Mouse (Mus musculus): ENCODE measurements around the gene Magea8. TPM values are rescaled to one million over a fixed set of nuclear protein-coding genes. Genes with fewer than 3 reads are reported as not detected.
"Not testable (repeated sequence)": the region's sequence is repeated elsewhere in the genome, so short reads cannot be mapped to it uniquely, and the experiment has no call there.

Gene Magea8
- total RNA-seq (2014; rRNA removed) (not detected in 2 replicates), polyA plus RNA-seq (2015; fragmentation: Nextera tagmentation; extraction: Ambion mirVana) (not detected in 2 replicates)

DNA sequence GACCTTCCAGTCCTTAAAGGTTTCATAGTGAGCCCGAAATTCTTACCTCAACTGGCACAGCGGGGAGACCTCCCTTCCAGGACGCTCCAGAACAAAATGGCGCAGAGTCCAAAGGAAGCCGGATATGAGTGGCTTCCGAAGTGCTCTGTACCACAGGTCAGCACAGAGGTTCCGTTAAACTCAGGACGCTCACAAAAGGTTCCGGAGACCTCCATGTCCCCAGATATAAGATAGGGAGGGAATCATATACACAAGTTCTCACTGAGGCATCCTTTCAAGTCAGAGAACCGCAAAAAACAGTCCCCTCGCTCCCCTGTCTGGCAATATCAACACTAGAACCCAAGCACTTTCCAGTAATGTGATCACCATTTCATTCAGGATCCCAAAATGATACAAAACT lies at the start of gene Magea8:
Magea8 (minus strand) TSS at position 101 of the 400 bp plus-strand sequence.
- DNase-seq; H3K9me3 ChIP-seq (ENCODE audit: low read length); H3K9ac ChIP-seq; ATAC-seq; H3K27ac ChIP-seq (ENCODE audit: low read depth, low read length); H3K4me1 ChIP-seq (ENCODE audit: insufficient read depth); H3K4me2 ChIP-seq (ENCODE audit: low read depth); H3K27me3 ChIP-seq (ENCODE audit: insufficient read depth, low read length); H3K4me3 ChIP-seq (ENCODE audit: low read depth, low read length); H3K36me3 ChIP-seq (ENCODE audit: insufficient read depth): not testable (repeated sequence)
- 88% methylated on average over 11 of the region's 11 CpGs for WGBS

GRCm38 (mm10) chrX:154949405-154949804 lies 46.2 kb downstream of the Magea8 start, which contains the start of gene Magea3:
Gene Magea3, minus strand, starts transcription at chrX:154949505.
- not testable (repeated sequence) for H3K4me1 ChIP-seq (ENCODE audit: insufficient read depth); H3K36me3 ChIP-seq (ENCODE audit: insufficient read depth); H3K9me3 ChIP-seq (ENCODE audit: low read length); H3K27ac ChIP-seq (ENCODE audit: low read depth, low read length); H3K27me3 ChIP-seq (ENCODE audit: insufficient read depth, low read length); DNase-seq; H3K4me3 ChIP-seq (ENCODE audit: low read depth, low read length); ATAC-seq; H3K4me2 ChIP-seq (ENCODE audit: low read depth); H3K9ac ChIP-seq
- 31% methylated on average over 1 of the region's 1 CpGs for WGBS

- H3K27ac ChIP-seq (ENCODE audit: low read depth, low read length); H3K9ac ChIP-seq; H3K9me3 ChIP-seq (ENCODE audit: low read length); ATAC-seq; H3K4me3 ChIP-seq (ENCODE audit: low read depth, low read length); H3K27me3 ChIP-seq (ENCODE audit: insufficient read depth, low read length); H3K36me3 ChIP-seq (ENCODE audit: insufficient read depth); H3K4me2 ChIP-seq (ENCODE audit: low read depth); H3K4me1 ChIP-seq (ENCODE audit: insufficient read depth); DNase-seq: not testable (repeated sequence)
- 51% methylated on average over 1 of the region's 1 CpGs for WGBS
These were observed 59.8 kb downstream of the Magea8 start, which contains the start of gene Magea6 for GRCm38 (mm10) chrX:154935887-154936286. Gene Magea6, minus strand, starts transcription at chrX:154935987.

Other genes starting within 250 kb of the Magea8 start
- not detected in 2 replicates for gene Cldn34b1, start 105.6 kb downstream of the Magea8 start, total RNA-seq (2014; rRNA removed)
- not detected in 2 replicates for gene Cldn34b1, start 105.6 kb downstream of the Magea8 start, polyA plus RNA-seq (2015; fragmentation: Nextera tagmentation; extraction: Ambion mirVana)
- gene Magea6, start 59.9 kb downstream of the Magea8 start, total RNA-seq (2014; rRNA removed): not detected in 2 replicates
- not detected in 2 replicates for gene Magea6, start 59.9 kb downstream of the Magea8 start, polyA plus RNA-seq (2015; fragmentation: Nextera tagmentation; extraction: Ambion mirVana)
- gene Magea3, start 46.3 kb downstream of the Magea8 start, total RNA-seq (2014; rRNA removed): not detected in 2 replicates
- gene Magea3, start 46.3 kb downstream of the Magea8 start, polyA plus RNA-seq (2015; fragmentation: Nextera tagmentation; extraction: Ambion mirVana): not detected in 2 replicates
- gene Magea5, start 67.3 kb upstream of the Magea8 start, total RNA-seq (2014; rRNA removed): not detected in 2 replicates
- not detected in 2 replicates for gene Magea5, start 67.3 kb upstream of the Magea8 start, polyA plus RNA-seq (2015; fragmentation: Nextera tagmentation; extraction: Ambion mirVana)
- gene Magea1, start 93.9 kb upstream of the Magea8 start, total RNA-seq (2014; rRNA removed): not detected in 2 replicates
- gene Magea1, start 93.9 kb upstream of the Magea8 start, polyA plus RNA-seq (2015; fragmentation: Nextera tagmentation; extraction: Ambion mirVana): not detected in 2 replicates
- not detected in 2 replicates for gene Magea2, start 97.8 kb upstream of the Magea8 start, total RNA-seq (2014; rRNA removed)
- gene Magea2, start 97.8 kb upstream of the Magea8 start, polyA plus RNA-seq (2015; fragmentation: Nextera tagmentation; extraction: Ambion mirVana): not detected in 2 replicates
- gene Cldn34b2, start 132.6 kb upstream of the Magea8 start, total RNA-seq (2014; rRNA removed): not detected in 2 replicates
- not detected in 2 replicates for gene Cldn34b2, start 132.6 kb upstream of the Magea8 start, polyA plus RNA-seq (2015; fragmentation: Nextera tagmentation; extraction: Ambion mirVana)
- 41.6 and 58.4 TPM in 2 replicates for gene Sat1, start 220.6 kb upstream of the Magea8 start, total RNA-seq (2014; rRNA removed)
- gene Sat1, start 220.6 kb upstream of the Magea8 start, polyA plus RNA-seq (2015; fragmentation: Nextera tagmentation; extraction: Ambion mirVana): 85.7 and 94.3 TPM in 2 replicates